Mouse (Mus musculus) ovary, postnatal 14 days (tissue): Measurements from ENCODE around the gene 4933434E20Rik.

Source experiments
- DNase-seq: peaks from one replicate; pipeline ENCODE4 v3.0.0; 2022; ENCODE audit warnings: low spot score

The 4933434E20Rik gene

GRCm38 (mm10) chr3:90081365-90082240, 30.2 kb downstream of the 4933434E20Rik start:
- no peak for DNase-seq

GRCm38 (mm10) chr3:90083034-90083433, 31.6 kb downstream of the 4933434E20Rik start:
- no peak for DNase-seq

- no peak for DNase-seq
Observed at GRCm38 (mm10) chr3:90083698-90084324, 32.4 kb downstream of the 4933434E20Rik start.

- no peak for DNase-seq
Observed at GRCm38 (mm10) chr3:90084790-90085189, 33.4 kb downstream of the 4933434E20Rik start.

GRCm38 (mm10) chr3:90085281-90085680, 33.8 kb downstream of the 4933434E20Rik start:
- no peak for DNase-seq

GRCm38 (mm10) chr3:90086068-90086467, 34.6 kb downstream of the 4933434E20Rik start:
- no peak for DNase-seq

GRCm38 (mm10) chr3:90088617-90089016, 37.2 kb downstream of the 4933434E20Rik start:
- no peak for DNase-seq

GRCm38 (mm10) chr3:90090892-90091291, 39.5 kb downstream of the 4933434E20Rik start:
- DNase-seq = no peak

- no peak for DNase-seq
Observed at GRCm38 (mm10) chr3:90094453-90094852, 43.0 kb downstream of the 4933434E20Rik start.

- no peak for DNase-seq
Observed at GRCm38 (mm10) chr3:90097928-90098327, 46.5 kb downstream of the 4933434E20Rik start.

GRCm38 (mm10) chr3:90101010-90101409, 49.6 kb downstream of the 4933434E20Rik start:
- DNase-seq = no peak

- DNase-seq = no peak
Observed at GRCm38 (mm10) chr3:90101673-90102072, 50.2 kb downstream of the 4933434E20Rik start.

GRCm38 (mm10) chr3:90102239-90102638, 50.8 kb downstream of the 4933434E20Rik start:
- DNase-seq = no peak

- DNase-seq = no peak
Observed at GRCm38 (mm10) chr3:90103176-90103575, 51.7 kb downstream of the 4933434E20Rik start.

- no peak for DNase-seq
Observed at GRCm38 (mm10) chr3:90103938-90104337, 52.5 kb downstream of the 4933434E20Rik start, which contains the start of gene Nup210l. Gene Nup210l (plus strand): TSS chr3:90104132.

- DNase-seq = no peak
Observed at GRCm38 (mm10) chr3:90111706-90112105, 60.3 kb downstream of the 4933434E20Rik start.

- DNase-seq = no peak
Observed at GRCm38 (mm10) chr3:90114342-90114741, 62.9 kb downstream of the 4933434E20Rik start.

GRCm38 (mm10) chr3:90115526-90115925, 64.1 kb downstream of the 4933434E20Rik start:
- no peak for DNase-seq
